Mouse (Mus musculus) regulatory T cell (primary cell): ENCODE results near the gene Fam206a.

Experiments
- in situ Hi-C: fragments of 300-600 bp; cut with MboI, MseI; formaldehyde crosslinking; loops from one replicate; pipeline ENCODE4 v1.15.1; 2025; ENCODE audit warnings: high pct_unique_total_duplicates

Gene Fam206a

DNA sequence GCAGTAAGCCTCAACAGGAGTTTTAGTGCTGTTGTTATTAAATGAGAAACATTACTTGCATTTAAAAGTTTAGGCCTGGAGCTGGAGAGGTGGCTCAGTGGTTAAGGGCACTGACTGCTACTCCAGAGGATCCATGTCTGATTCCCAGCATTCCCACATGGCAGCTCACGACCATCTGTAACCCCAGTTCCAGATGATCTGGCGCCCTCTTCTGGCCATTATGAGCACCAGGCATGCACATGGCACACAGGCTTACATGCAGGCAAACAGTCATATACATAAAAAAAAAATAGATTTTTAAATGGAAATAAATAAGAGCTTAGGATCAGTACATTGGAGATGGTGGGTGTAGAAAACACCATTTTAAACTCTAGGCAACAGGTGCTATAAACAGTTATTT is 41.8 kb downstream of the Fam206a start:
- in situ Hi-C loops = no loop called here

DNA sequence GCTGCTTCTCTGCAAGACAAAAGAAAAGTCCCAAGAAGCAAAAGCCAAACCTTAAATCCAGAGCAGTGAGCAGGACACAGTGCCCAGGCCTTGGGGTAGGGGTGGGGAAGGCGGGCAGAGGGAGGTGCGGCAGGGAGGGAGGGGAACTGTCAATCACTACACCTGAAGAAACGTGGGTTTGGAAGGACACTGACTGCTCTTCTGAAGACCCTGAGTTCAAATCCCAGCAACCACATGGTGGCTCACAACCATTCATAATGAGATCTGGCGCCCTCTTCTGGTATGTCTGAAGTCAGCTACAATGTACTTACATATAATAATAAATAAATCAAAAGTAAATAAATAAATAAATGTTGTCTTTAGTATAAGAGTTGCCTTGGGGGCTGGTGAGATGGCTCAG is 42.8 kb downstream of the Fam206a start:
- in situ Hi-C loops = no loop called here

DNA sequence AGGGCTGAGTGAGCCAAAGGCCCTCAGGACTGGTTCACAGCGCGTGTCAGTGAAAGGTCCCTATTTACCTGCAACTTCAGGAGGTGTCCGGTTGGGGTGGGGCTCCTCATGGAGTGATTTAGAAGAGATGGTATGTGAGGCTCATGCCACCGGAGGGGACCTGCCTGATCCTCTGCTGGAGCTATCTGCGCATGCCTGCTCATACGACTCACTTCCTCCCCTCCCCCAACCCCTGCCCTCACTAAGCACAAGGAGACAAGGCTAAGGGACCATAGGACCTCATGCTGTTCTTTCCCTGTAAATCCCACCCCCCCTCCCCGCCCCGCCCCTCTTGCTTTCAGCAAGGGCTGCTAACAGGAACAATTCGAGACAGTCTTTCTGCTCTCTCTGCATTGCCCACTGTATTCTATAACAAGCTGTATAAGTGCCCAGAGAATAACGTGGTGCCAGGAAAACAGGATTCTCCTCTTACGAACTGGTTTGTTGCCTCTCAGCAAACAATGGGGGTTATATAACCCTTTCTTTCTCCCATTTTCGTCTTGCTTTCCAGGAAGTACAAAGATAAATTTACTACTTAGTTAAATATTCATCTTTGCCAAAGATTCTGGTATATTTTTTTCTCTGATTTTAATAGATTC is 43.9 kb downstream of the Fam206a start:
- in situ Hi-C loops = no loop called here

DNA sequence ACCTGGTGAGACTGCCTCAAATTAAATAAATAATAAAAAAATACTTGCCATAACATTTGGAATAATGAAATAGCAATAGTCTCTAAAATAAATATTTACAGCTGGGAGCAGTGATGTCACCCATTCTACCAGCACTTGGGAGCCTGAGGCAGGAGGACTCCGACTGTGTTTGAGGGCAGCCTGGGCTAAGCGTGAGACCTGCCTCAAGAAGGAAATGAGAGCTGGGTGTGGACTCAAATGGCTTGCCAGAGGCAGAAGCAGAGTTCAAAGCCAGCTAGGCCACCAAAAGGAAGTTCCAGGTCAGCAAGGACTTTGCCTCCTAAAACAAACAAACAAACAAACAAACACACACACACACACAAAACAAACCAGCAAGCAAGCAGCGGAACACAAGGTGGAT is 45.3 kb downstream of the Fam206a start:
- in situ Hi-C loops = no loop called here

DNA sequence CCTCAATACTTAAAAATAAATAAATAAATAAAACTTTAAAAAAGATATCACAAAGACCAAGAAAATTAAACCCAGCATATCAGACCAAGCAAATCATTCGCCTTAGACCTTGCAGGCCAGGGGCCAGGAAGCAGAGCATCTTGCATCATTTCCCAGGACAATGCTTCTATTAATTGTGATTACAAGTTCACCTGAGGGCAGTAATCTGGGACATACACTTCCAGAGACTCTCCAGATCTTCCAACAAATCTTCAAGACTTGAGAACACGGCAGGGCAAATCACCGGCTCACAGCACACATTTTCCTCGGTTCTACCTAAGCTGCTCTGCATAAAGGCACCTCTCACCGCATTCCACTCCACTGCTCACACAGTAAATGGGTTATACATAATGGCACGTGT is 45.9 kb downstream of the Fam206a start:
- in situ Hi-C loops = no loop called here

DNA sequence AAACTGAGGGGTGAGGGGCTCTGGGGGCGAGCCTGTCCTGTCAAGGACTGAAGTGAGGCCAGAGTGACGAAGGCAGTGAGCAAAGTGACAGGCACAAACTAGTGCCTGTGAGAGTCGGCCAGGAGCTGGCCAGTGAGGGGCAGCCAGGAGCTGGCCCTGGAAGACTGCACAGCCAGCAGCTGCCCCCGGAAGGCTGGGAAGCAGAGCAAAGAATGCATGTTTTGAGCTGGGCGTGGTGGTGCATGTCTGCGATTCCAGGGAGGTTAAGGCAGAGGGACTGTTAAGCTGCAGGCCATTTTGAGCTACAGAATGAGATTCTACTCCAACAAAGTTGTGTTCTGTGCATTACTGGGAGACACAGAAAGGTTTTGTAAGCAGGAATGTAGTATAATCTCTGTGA is 48.6 kb downstream of the Fam206a start:
- in situ Hi-C loops = no loop called here

DNA sequence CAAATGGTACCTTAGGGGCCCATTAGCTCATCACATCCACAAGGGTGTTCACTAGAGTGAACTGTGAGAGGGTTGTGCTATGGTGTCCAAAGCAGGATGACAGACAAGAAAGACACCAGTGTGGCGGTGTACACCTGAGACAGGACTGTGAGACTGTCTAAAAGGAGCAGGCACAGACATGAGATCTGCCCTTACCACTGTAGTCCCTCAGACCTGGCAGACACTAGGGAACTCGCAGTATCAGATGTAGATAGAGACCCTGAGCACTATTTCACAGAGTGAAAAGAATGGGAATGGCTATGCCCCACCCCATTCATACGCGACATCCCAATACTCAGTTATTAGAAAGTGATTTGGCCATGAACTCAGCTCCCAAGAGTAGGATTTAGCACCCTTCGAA is 53.8 kb downstream of the Fam206a start:
- in situ Hi-C loops = no loop called here

DNA sequence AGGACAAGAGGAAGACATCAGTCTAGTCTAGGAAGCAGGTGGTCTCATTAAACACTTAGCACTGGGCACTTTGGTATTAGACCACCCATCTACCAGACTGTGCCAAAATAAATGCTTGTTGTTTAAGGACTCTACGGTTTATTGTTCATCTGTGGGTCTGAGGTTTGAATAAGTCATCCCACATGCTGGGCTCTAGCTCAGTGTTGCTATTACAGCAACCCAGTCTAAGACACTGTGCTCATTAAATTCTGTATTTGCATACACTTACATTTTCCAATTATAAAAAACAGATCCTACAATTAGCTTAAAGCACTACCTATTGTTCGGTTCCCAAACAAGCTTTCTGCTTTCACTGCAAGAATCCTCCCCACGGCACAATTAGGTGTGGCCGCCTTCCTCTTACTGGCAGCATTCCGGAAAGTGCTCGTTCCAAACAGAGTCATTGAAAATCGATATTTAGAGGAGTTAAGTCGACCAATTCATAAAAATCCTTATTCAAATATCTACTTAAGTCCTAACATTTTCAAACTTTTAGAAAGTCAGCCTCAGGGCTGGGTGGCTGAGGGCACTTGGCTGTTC is 54.3 kb downstream of the Fam206a start:
- in situ Hi-C loops = no loop called here

DNA sequence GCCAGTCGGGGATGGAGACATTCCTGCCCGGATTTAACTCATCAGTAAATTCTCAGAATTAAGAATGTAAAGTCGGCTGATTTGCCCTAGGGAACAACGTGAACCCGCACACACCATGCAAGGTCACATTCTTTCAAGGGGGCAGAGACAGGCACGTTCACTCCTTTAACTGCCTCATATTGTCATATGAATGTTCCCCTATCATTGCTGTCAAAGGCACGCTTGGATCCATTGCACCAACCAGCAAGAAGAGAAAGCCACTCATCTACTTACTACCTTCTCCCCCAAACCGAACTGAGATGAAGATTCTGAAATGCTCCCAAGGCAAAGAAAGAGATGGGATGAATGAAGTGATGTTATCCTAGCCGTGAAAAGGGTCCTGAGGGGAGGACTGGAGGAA is 56.6 kb downstream of the Fam206a start:
- in situ Hi-C loops = no loop called here
